Mouse (Mus musculus) CH12.LX (cell line): ENCODE measurements at regions not wholly inside any gene's neighbourhood (a gene's known extent, or its start where the extent isn't known, plus 50 kb on each side); places are given as distances from the start of the nearest gene placed in this dataset.
A peak's percentile ranks its signal among the peaks of the same experiment; 100 is the strongest.

Source experiments
- DNase-seq: peaks from one replicate; pipeline ENCODE4 v3.0.0-alpha.2; 2013; ENCODE audit errors: extremely low read depth
- H3K27ac ChIP-seq: 2 replicates; pipeline ENCODE4 v1.5.1; 2012; ENCODE audit warnings: low read depth, mild to moderate bottlenecking, control low read depth, moderate library complexity; ENCODE audit not compliant: insufficient read depth
- H3K27me3 ChIP-seq: replicated peaks from 2 replicates; pipeline ENCODE3; 2012; ENCODE audit warnings: inconsistent platforms
- H3K36me3 ChIP-seq, 2 experiments: replicated peaks in 1 of 2; 2 replicates each; pipeline versions ENCODE3 to v1.6.1; 2012; ENCODE audit warnings: inconsistent platforms in 1 of 2, low read length in 1 of 2, mild to moderate bottlenecking in 1 of 2, mixed read lengths in 1 of 2, moderate library complexity in 1 of 2; ENCODE audit not compliant: control insufficient read depth in 1 of 2, insufficient read depth in 1 of 2
- H3K4me1 ChIP-seq, 2 experiments: 2 replicates each; pipeline ENCODE4 v1.6.1; 2012; ENCODE audit warnings: inconsistent platforms in 1 of 2, moderate library complexity in 1 of 2; ENCODE audit not compliant: insufficient read depth in 2 of 2, control insufficient read depth in 1 of 2
- H3K4me2 ChIP-seq: 2 replicates; pipeline ENCODE4 v1.6.1; 2012; ENCODE audit warnings: low read depth, mild to moderate bottlenecking, control low read depth; ENCODE audit not compliant: poor library complexity, insufficient read depth, severe bottlenecking
- H3K4me3 ChIP-seq, 3 experiments: fragments of 150-350 bp in 1 of 3; sonication (generic) in 1 of 3; replicated peaks in 1 of 3; 2 replicates each; pipeline versions ENCODE3 to v1.5.1; 2011 to 2012; ENCODE audit warnings: low read depth in 2 of 3, low read length in 2 of 3, mild to moderate bottlenecking in 2 of 3, moderate library complexity in 2 of 3, control low read depth in 1 of 3, improper control_type of control experiment in 1 of 3, inconsistent platforms in 1 of 3, mixed read lengths in 1 of 3; ENCODE audit not compliant: poor library complexity in 1 of 3
- H3K79me2 ChIP-seq: replicated peaks from 2 replicates; pipeline ENCODE4 v1.6.1; 2012; ENCODE audit warnings: mild to moderate bottlenecking, moderate library complexity; ENCODE audit not compliant: control insufficient read depth, poor library complexity, insufficient read depth, severe bottlenecking; ENCODE audit errors: extremely low read depth
- H3K9ac ChIP-seq: 2 replicates; pipeline ENCODE4 v1.6.1; 2012; ENCODE audit warnings: low read depth, mild to moderate bottlenecking, control low read depth, moderate library complexity; ENCODE audit not compliant: insufficient read depth
- H3K9me3 ChIP-seq: replicated peaks from 2 replicates; pipeline ENCODE3; 2012; ENCODE audit warnings: low read length, inconsistent platforms, mixed read lengths
- BHLHE40 ChIP-seq: IDR thresholded peaks from 2 replicates; pipeline ENCODE4 v1.6.1; 2011; ENCODE audit warnings: mild to moderate bottlenecking, low read depth, low read length, improper control_type of control experiment
- CTCF ChIP-seq, 2 experiments: IDR thresholded peaks in 1 of 2; conservative IDR thresholded peaks in 1 of 2; 2 replicates each; pipeline ENCODE4 v1.5.1; 2011 to 2012; ENCODE audit warnings: low read depth in 2 of 2, low read length in 2 of 2, improper control_type of control experiment in 1 of 2, inconsistent platforms in 1 of 2, mild to moderate bottlenecking in 1 of 2, moderate library complexity in 1 of 2
- E2F4 ChIP-seq: IDR thresholded peaks from 2 replicates; pipeline ENCODE4 v1.6.1; 2011; ENCODE audit warnings: low read depth, low read length, improper control_type of control experiment; ENCODE audit not compliant: insufficient replicate concordance
- EP300 ChIP-seq: IDR thresholded peaks from 2 replicates; pipeline ENCODE4 v1.6.1; 2011; ENCODE audit warnings: low read length, improper control_type of control experiment
- ETS1 ChIP-seq: conservative IDR thresholded peaks from 2 replicates; pipeline ENCODE4 v1.6.1; 2012; ENCODE audit warnings: low read depth, mild to moderate bottlenecking, inconsistent platforms, low read length, improper control_type of control experiment, moderate library complexity
- IRF4 ChIP-seq: IDR thresholded peaks from 2 replicates; pipeline ENCODE4 v1.6.1; 2014; ENCODE audit warnings: low read depth, mild to moderate bottlenecking, inconsistent platforms, low read length, improper control_type of control experiment
- JUN ChIP-seq: IDR thresholded peaks from 2 replicates; pipeline ENCODE4 v1.6.1; 2011; ENCODE audit warnings: low read depth, mild to moderate bottlenecking, low read length, improper control_type of control experiment, moderate library complexity; ENCODE audit not compliant: insufficient read depth
- JUND ChIP-seq: conservative IDR thresholded peaks from 2 replicates; pipeline ENCODE4 v1.6.1; 2011; ENCODE audit warnings: low read depth, low read length, improper control_type of control experiment
- MEF2A ChIP-seq: IDR thresholded peaks from 2 replicates; pipeline ENCODE4 v1.6.1; 2014; ENCODE audit warnings: low read depth, mild to moderate bottlenecking, inconsistent platforms, low read length, improper control_type of control experiment, borderline replicate concordance
- MXI1 ChIP-seq: IDR thresholded peaks from 2 replicates; pipeline ENCODE4 v1.6.1; 2011; ENCODE audit warnings: mild to moderate bottlenecking, low read depth, low read length, improper control_type of control experiment
- MYC ChIP-seq: IDR thresholded peaks from 2 replicates; pipeline ENCODE4 v1.6.1; 2011; ENCODE audit warnings: low read depth, mild to moderate bottlenecking, improper control_type of control experiment, low read length
- POLR2A ChIP-seq: IDR thresholded peaks from 2 replicates; pipeline ENCODE4 v1.6.1; 2011; ENCODE audit warnings: low read depth, mild to moderate bottlenecking, improper control_type of control experiment, low read length
- RAD21 ChIP-seq: IDR thresholded peaks from 2 replicates; pipeline ENCODE4 v1.6.1; 2011; ENCODE audit warnings: low read depth, mild to moderate bottlenecking, low read length, improper control_type of control experiment, moderate library complexity
- SMC3 ChIP-seq: IDR thresholded peaks from 2 replicates; pipeline ENCODE4 v1.6.1; 2011; ENCODE audit warnings: low read depth, low read length, improper control_type of control experiment
- TCF12 ChIP-seq: IDR thresholded peaks from 2 replicates; pipeline ENCODE4 v1.6.1; 2014; ENCODE audit warnings: low read depth, mild to moderate bottlenecking, inconsistent platforms, low read length, improper control_type of control experiment
- ZMIZ1 ChIP-seq: IDR thresholded peaks from 2 replicates; pipeline ENCODE4 v1.6.1; 2012; ENCODE audit warnings: low read depth, mild to moderate bottlenecking, inconsistent platforms, low read length, improper control_type of control experiment
- ZNF384 ChIP-seq: IDR thresholded peaks from 2 replicates; pipeline ENCODE4 v1.6.1; 2012; ENCODE audit warnings: low read depth, low read length, improper control_type of control experiment, inconsistent platforms
- dilution Hi-C: fragments of 300-500 bp; cut with MboI; formaldehyde crosslinking; loops from 2 replicates; pipeline ENCODE4 v1.14.3; 2020; ENCODE audit warnings: low sequenced_read_pairs; ENCODE audit not compliant: extremely low pct_unique_long_range_greater_than_20kb, extremely low pct_ligation_motif_present
- in situ Hi-C: fragments of 300-500 bp; cut with MboI; formaldehyde crosslinking; loops from 3 replicates; pipeline ENCODE4 v1.14.3; 2019; ENCODE audit warnings: low sequenced_read_pairs, low pct_ligation_motif_present, low pct_unique_long_range_greater_than_20kb, mixed read lengths

- Histone ChIP-seq H3K9me3 (no peaks in the 10 kb centered on the region), H3K4me2 (no peak overlapping the region), H3K4me1 (0 out of 4 replicates have a peak, but pooled peaks cover 0 to 3% of the 10 kb centered on the region in 2 experiments), H3K36me3 (no peaks in the 10 kb centered on the region), H3K79me2 (no peaks in the 10 kb centered on the region)
- no peak for DNase-seq
- TF ChIP-seq MXI1 (no peak), BHLHE40 (no peak)
- TF ChIP-seq, all 38 proteins: peak for 0
- H3K27ac ChIP-seq, result no peak overlapping the region
- no peak overlapping the region for H3K9ac ChIP-seq
- H3K4me3 ChIP-seq, result no peak overlapping the region
- peaks cover 2% of the 10 kb centered on the region for H3K27me3 ChIP-seq
- dilution Hi-C loops (no loop called here), in situ Hi-C loops (no loop called here)
These were observed 79.4 kb upstream of the Tmem45b start for GRCm38 (mm10) chr9:31543691-31544052.

- in situ Hi-C loops (no loop called here), dilution Hi-C loops (no loop called here)
- H3K4me3 ChIP-seq, result no peak overlapping the region
- H3K27ac ChIP-seq, result no peak overlapping the region
- no peak overlapping the region for H3K9ac ChIP-seq
- peaks cover 2% of the 10 kb centered on the region for H3K27me3 ChIP-seq
- H3K9me3 ChIP-seq, result no peaks in the 10 kb centered on the region
- H3K4me1 ChIP-seq, result 0 out of 4 replicates have a peak, but pooled peaks cover 0 to 3% of the 10 kb centered on the region in 2 experiments
- H3K36me3 ChIP-seq, result no peaks in the 10 kb centered on the region
- peak; percentile 88 for DNase-seq
- TF ChIP-seq CTCF (conservative IDR thresholded peaks at IDR 0.05 in 1 of 2, IDR thresholded peaks at IDR 0.05 in 1 of 2; ENCODE audit: low read depth in 2 of 2, low read length in 2 of 2) (peak; percentile 86 to 95), ZMIZ1 (no peak), TCF12 (no peak), JUN (no peak), ETS1 (no peak), E2F4 (no peak), MYC (peak; percentile 56; the same call in 1 of the 2 replicates), RAD21 (peak; percentile 91), POLR2A (no peak), ZNF384 (peak; percentile 97), JUND (no peak), EP300 (no peak), SMC3 (peak; percentile 72), MEF2A (peak; percentile 28; the same call in 1 of the 2 replicates), IRF4 (0 out of 2 replicates have a peak, but pooled peaks have one; percentile 29)
- peak overlapping the region; percentile 42; the same call in 1 of the 2 replicates for H3K4me2 ChIP-seq
- H3K79me2 ChIP-seq, result no peaks in the 10 kb centered on the region
These were observed 78.8 kb upstream of the Tmem45b start for GRCm38 (mm10) chr9:31542909-31543690.
